Mouse (Mus musculus) hindbrain, embryonic 13.5 days (tissue): ENCODE data around the gene Ddx41. TPM values are rescaled to one million over a fixed set of nuclear protein-coding genes. Genes with fewer than 3 reads are reported as not detected.

ENCODE experiments used
- ATAC-seq: fragments of 200-750 bp; cut with Nextera tagmentation; 2 replicates; pipeline ENCODE4 v1.8.0; 2017; ENCODE audit warnings: moderate TSS enrichment; ENCODE audit not compliant: low FRiP score
- H3K27ac ChIP-seq: fragments of 300-500 bp; sonication (generic); 2 replicates; pipeline ENCODE4 v1.5.1; 2015; ENCODE audit warnings: inconsistent platforms, mild to moderate bottlenecking, moderate library complexity
- H3K27me3 ChIP-seq: fragments of 300-500 bp; sonication (generic); 2 replicates; pipeline ENCODE4 v1.6.1; 2015; ENCODE audit warnings: mild to moderate bottlenecking, inconsistent platforms
- H3K36me3 ChIP-seq: fragments of 300-500 bp; sonication (generic); 2 replicates; pipeline ENCODE4 v1.6.1; 2015; ENCODE audit warnings: mild to moderate bottlenecking, inconsistent platforms
- H3K4me1 ChIP-seq: fragments of 300-500 bp; sonication (generic); replicated peaks from 2 replicates; pipeline ENCODE4 v1.6.1; 2015; ENCODE audit warnings: inconsistent platforms
- H3K4me2 ChIP-seq: fragments of 300-500 bp; sonication (generic); 2 replicates; pipeline ENCODE4 v1.6.1; 2015; ENCODE audit warnings: inconsistent platforms, mild to moderate bottlenecking, moderate library complexity
- H3K4me3 ChIP-seq: fragments of 300-500 bp; sonication (generic); 2 replicates; pipeline ENCODE4 v1.5.1; 2015; ENCODE audit warnings: mild to moderate bottlenecking, inconsistent platforms
- H3K9ac ChIP-seq: fragments of 300-500 bp; sonication (generic); 2 replicates; pipeline ENCODE4 v1.6.1; 2015; ENCODE audit warnings: mild to moderate bottlenecking, inconsistent platforms
- H3K9me3 ChIP-seq: fragments of 300-500 bp; sonication (generic); 2 replicates; pipeline ENCODE4 v1.6.1; 2016; ENCODE audit warnings: inconsistent platforms
- WGBS: fragments of 180-500 bp; shearing (Covaris S2); methylation state at CpG from one replicate; pipeline ENCODE4 v1.1.7; 2015; 5-methylcytosine and 5-hydroxymethylcytosine counted together
- microRNA-seq: library from miRNA; unstranded; fragments of <30 nt; microRNA quantifications from one replicate; pipeline ENCODE4, GENCODE M21; 2016
- polyA plus RNA-seq: library from polyadenylated mRNA; unstranded; fragments of >200 nt; fragmentation: Nextera tagmentation; extraction: Ambion mirVana; gene quantifications from 2 replicates; pipeline ENCODE4 v1.2.1, GENCODE M21; 2015

The Ddx41 gene
- polyA plus RNA-seq, 1 experiment from 2014 or later, result 55.6 TPM

DNA sequence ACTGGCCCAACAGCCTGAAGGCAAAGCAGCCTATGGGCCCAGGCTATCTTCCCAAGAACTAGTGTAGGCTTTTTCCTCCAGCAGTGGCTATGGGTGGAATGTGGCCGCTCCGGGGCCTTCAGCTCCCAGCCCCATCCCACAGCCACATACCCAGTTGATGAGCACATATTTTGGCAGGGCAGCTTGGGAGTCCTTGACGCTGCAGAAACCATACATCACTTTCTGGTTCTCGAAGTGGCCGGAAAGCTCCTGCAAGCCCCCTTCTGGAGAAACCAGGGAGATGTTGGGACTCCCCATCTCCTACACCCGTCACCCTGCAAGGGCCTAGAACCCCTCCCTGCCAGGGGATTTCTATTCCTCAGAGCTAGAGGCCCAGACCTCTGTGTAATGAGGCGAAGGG, 53.9 kb downstream of the Ddx41 start:
- H3K4me1 ChIP-seq, result peaks cover 57% of the 10 kb centered on the region
- ATAC-seq, result no peak

More for the DNA sequence above, 53.9 kb downstream of the Ddx41 start:
- Histone ChIP-seq H3K9ac (peak overlapping the region; percentile 100), H3K9me3 (no peaks in the 10 kb centered on the region), H3K27me3 (no peaks in the 10 kb centered on the region), H3K36me3 (peaks cover 61% of the 10 kb centered on the region), H3K4me3 (peak overlapping the region; percentile 100), H3K27ac (peak overlapping the region; percentile 100), H3K4me2 (peak overlapping the region; percentile 99)
- 72% methylated on average over 7 of the region's 7 CpGs for WGBS

Small RNAs within 50 kb of the gene (microRNA-seq; reads per million reads assigned to microRNA genes)
- 1.2 reads per million for gene Mir6945

Other genes with a start within 250 kb of the Ddx41 start
- 300 and 307 TPM in 2 replicates for gene Prelid1, start 216.2 kb downstream of the Ddx41 start, polyA plus RNA-seq
- gene Rab24, start 214.7 kb downstream of the Ddx41 start, polyA plus RNA-seq, result 95.9 and 102 TPM in 2 replicates
- gene Mxd3, start 206.8 kb downstream of the Ddx41 start, polyA plus RNA-seq, result 12.1 and 12.4 TPM in 2 replicates
- gene Lman2, start 173.9 kb downstream of the Ddx41 start, polyA plus RNA-seq, result 55.2 and 57.1 TPM in 2 replicates
- 0.21 and 0.29 TPM in 2 replicates for gene Rgs14, start 166.9 kb downstream of the Ddx41 start, polyA plus RNA-seq
- not detected in 2 replicates for gene Slc34a1, start 138.5 kb downstream of the Ddx41 start, polyA plus RNA-seq
- 0.80 TPM in 1 of 2 replicates, not detected in the other for gene Pfn3, start 121.4 kb downstream of the Ddx41 start, polyA plus RNA-seq
- not detected in 2 replicates for gene F12, start 109.9 kb downstream of the Ddx41 start, polyA plus RNA-seq
- gene Grk6, start 91.6 kb downstream of the Ddx41 start, polyA plus RNA-seq, result 27.7 and 31.3 TPM in 2 replicates
- 2.6 and 3.2 TPM in 2 replicates for gene Prr7, start 72.4 kb downstream of the Ddx41 start, polyA plus RNA-seq
- 615 and 625 TPM in 2 replicates for gene Dbn1, start 48.5 kb downstream of the Ddx41 start, polyA plus RNA-seq
- 141 and 146 TPM in 2 replicates for gene Pdlim7, start 23.0 kb downstream of the Ddx41 start, polyA plus RNA-seq
- gene Dok3, start 7.4 kb downstream of the Ddx41 start, polyA plus RNA-seq, result 4.1 and 5.7 TPM in 2 replicates
- gene Fam193b, start 34.5 kb upstream of the Ddx41 start, polyA plus RNA-seq, result 57.0 and 57.1 TPM in 2 replicates
- gene Tmed9, start 37.1 kb upstream of the Ddx41 start, polyA plus RNA-seq, result 112 and 114 TPM in 2 replicates
- 44.8 and 49.8 TPM in 2 replicates for gene B4galt7, start 63.2 kb upstream of the Ddx41 start, polyA plus RNA-seq
- 101 and 105 TPM in 2 replicates for gene Caml, start 86.3 kb upstream of the Ddx41 start, polyA plus RNA-seq
- gene Ddx46, start 98.4 kb upstream of the Ddx41 start, polyA plus RNA-seq, result 29.6 and 30.6 TPM in 2 replicates
- gene B230219D22Rik, start 156.5 kb upstream of the Ddx41 start, polyA plus RNA-seq, result 67.5 and 70.8 TPM in 2 replicates
- gene Txndc15, start 178.0 kb upstream of the Ddx41 start, polyA plus RNA-seq, result 141 and 142 TPM in 2 replicates
- 23.3 and 26.0 TPM in 2 replicates for gene Pcbd2, start 190.7 kb upstream of the Ddx41 start, polyA plus RNA-seq
- gene Catsper3, start 247.9 kb upstream of the Ddx41 start, polyA plus RNA-seq, result not detected in 2 replicates